Mouse (Mus musculus) cerebral cortex, adult 2 months (tissue): Measurements from ENCODE around the gene 1700025G04Rik.

Source experiments
- WGBS: fragments of 180-500 bp; shearing (Covaris S2); methylation state at CpG from one replicate; pipeline ENCODE4 v1.1.7; 2018; 5-methylcytosine and 5-hydroxymethylcytosine counted together

1700025G04Rik gene

DNA sequence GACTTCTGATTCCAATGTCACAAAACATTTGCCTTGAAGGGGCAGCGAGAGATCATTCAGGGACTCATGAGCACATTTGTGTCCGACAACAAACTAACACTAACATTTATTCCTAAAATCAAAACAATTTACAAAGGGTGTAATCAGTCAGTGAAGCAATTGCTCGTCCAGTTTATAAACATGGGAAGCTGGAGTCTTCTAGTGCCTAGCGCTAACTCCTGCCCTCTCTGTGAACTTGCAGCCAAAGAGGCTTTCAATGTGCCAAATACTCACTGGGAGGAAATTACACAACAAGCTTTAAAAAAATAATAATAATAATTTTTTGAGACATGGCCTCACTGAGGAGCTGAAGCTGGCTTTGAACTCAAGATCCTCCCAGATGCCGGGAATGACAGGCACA, 57.8 kb downstream of the 1700025G04Rik start:
- WGBS = 88% methylated on average over 5 of the region's 5 CpGs

DNA sequence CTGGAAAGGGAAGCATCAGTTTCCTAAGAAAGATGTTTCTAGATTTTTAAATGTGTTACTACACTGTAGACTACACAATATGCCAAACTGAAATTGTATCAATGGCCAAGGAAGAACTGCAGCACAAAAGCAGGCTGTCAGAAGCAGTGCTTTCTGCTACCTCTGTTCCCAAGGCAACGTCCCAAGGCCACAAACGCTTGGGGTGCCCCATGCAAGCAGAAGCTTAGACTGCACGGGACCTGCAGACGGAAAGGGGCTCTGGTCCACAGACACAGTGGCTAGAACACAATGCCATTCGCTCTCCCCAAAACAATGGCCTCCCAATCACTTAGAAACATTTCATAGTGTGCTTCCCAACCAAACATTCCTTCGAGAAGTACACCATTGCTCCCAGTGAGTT, 59.4 kb downstream of the 1700025G04Rik start:
- WGBS = 65% methylated on average over 6 of the region's 6 CpGs

- WGBS = 64% methylated on average over 4 of the region's 4 CpGs
Observed at GRCm38 (mm10) chr1:152028718-152029117, 61.2 kb downstream of the 1700025G04Rik start.

DNA sequence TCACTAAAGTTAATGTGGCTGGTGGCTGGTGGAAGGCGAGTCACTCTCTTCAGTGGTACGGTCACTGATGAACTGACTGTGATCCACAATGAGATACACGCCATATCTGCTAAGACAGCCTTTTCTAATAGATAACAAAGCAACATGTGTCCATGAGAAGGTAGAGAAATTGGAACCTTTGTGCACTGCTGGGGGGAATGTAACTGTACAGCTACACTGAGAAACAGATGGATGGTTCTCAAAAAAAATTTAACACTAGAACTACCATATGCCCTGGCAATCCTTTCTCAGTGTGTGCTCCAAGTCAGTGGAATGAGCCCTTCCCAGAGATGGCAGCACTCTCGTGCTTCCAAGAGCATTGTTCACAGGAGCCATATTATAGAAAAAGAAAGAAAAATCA, 63.2 kb downstream of the 1700025G04Rik start:
- WGBS = 77% methylated on average over 4 of the region's 4 CpGs

GRCm38 (mm10) chr1:152025308-152025707, 64.6 kb downstream of the 1700025G04Rik start:
- WGBS = 88% methylated on average over 4 of the region's 4 CpGs

DNA sequence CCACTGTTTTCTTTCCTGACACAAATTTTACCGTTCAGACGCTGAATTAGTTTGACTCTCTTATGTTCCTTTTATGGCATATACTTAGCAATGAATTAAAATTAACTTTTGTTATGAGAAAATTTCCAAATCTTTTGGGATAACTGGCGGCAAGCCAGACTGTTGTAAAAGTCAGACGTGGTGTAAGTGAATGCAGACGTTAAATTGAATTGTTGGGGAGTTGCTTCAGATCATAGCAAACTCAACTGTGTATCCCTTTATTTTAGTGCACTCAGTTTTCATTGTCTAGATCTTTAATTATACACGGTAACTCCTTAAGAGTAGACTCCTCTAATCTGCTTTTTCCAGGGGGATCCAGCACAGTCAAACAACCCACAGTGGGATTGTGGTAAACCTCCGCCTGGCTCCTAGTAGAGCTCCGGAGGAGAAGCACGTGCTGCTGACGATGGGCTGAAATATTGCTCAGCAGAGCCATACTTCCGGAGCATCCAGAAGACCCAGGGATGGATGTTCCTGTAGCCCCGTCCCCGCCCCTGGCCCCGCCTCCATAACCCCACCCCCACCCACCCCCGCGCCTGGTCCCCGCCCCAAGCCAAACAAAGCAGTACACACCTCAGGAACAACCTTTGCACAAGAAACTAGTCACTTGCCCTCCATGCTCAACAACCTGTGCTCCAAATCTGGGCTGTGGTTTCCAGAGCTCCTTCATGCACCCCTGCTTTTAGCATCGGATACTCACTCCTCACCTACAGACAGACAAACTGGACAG, 65.7 kb downstream of the 1700025G04Rik start:
- 72% methylated on average over 18 of the region's 18 CpGs for WGBS

DNA sequence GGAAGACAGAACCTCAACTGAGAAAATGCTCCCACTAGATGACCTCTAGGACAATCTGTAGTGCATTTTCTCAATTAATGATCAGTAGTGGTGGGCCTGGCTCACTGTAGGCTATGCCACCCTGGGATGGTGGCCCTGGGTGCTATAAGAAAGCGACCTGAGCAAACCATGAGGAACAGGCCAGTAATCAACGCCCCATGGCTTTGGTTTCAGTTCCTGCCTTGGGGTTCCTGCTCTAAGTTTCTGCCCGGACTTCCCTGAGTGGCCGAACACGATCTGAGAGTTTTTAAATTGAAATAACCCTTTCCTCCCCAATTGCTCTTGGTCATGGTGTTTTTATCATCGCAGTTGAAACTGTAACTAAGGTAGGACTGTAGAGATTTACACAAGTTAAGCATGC, 69.1 kb downstream of the 1700025G04Rik start:
- WGBS = 92% methylated on average over 6 of the region's 6 CpGs

GRCm38 (mm10) chr1:152020070-152020469, 69.9 kb downstream of the 1700025G04Rik start:
- 89% methylated on average over 5 of the region's 5 CpGs for WGBS

- 27% methylated on average over 5 of the region's 5 CpGs for WGBS
Observed at GRCm38 (mm10) chr1:152019196-152019595, 70.7 kb downstream of the 1700025G04Rik start.

DNA sequence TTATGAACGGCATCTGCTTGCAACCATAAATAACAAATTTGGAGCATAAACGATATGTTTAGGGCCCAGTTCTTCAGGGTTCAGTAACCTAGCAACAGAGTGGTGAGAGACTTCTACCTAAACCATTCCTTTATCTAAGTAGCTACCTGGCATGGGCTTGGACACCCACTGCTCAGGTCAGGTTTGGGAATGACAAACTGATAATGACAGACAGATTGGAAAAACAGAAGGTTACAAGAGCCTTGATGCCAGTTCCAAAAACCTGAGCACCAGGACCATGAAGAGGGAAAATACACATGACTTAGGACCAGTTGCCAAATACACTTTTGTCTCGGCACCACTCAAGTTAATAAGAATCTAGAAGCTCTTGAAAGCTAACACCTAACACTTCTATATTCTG, 71.6 kb downstream of the 1700025G04Rik start:
- 66% methylated on average over 3 of the region's 3 CpGs for WGBS

DNA sequence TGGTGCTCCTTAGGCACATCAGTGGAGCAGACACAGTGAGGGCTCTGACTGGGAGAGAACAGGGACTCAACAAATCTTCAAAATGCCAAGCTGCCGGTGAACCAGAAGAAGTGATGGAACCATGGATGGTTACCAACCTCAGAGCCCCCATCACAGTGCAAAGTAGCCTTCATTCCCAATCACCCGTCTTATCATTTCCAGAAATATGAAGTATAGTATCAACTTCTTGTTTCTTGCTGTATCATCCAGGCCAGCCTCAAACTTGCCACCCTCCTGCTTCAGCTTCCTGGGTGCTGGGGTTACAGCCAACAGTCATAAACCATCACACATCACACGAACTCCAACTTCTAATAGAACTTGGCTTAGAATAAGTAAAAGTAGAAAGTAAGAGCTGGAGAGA, 73.3 kb downstream of the 1700025G04Rik start:
- WGBS = 94% methylated on average over 3 of the region's 3 CpGs

- WGBS = 84% methylated on average over 7 of the region's 7 CpGs
Observed at GRCm38 (mm10) chr1:152015555-152016125, 74.3 kb downstream of the 1700025G04Rik start.

- WGBS = 86% methylated on average over 5 of the region's 5 CpGs
Observed at GRCm38 (mm10) chr1:152011741-152012140, 78.2 kb downstream of the 1700025G04Rik start.

DNA sequence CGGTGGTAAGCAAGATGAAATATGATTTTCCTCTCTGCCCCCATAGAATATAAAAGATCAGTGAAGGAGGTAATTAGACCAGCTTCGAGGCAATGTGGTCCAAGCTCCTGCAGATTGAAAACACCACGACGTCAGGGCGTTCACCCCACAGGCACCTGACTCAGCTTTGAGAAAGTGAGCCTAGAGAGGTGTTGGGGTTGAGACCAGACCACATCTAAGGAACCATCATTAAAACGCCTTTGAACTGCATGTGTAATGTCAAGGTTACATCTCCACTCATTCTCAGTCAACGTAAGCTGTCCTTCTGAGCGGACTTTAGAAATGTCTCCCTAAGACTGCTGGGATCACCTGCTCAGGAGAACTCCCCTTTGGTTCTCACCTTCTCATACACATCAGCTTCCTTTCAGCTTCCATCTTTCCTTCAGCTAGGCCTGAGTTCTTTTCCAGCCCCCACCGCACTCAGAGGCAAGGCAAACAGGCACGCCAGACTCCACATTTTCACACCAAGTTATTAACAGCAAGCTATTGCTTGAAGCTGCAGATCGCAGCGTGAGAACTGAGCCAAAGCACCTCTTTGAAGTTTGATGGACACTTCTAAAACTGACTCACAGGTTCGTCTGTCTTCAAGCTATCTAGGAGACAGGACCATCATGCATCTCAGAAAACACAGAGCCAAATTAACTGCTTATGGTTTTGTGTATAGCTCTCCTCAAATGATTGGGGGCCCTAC, 79.5 kb downstream of the 1700025G04Rik start:
- 77% methylated on average over 13 of the region's 13 CpGs for WGBS

GRCm38 (mm10) chr1:152008473-152008991, 81.4 kb downstream of the 1700025G04Rik start:
- 63% methylated on average over 8 of the region's 8 CpGs for WGBS

DNA sequence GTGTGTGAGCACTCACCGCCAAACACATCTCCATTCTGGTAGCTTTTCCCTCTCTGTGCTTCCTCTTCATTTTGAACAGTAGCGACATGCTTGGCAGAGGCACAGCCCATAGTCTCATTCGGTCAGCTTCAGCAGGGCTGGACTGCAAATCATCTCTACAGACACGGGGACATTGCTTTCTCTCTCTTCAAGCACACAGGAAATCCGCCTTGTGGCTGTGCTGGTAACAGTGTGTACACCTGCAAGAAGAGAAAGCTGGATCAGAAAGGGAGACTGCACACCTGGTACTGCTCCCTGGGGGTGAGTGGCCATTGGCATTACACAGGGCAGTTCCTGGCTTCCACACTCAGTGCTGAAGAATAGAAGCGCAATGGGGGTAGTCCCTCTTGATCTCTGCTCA, 83.4 kb downstream of the 1700025G04Rik start:
- 75% methylated on average over 6 of the region's 6 CpGs for WGBS

- WGBS = 48% methylated on average over 6 of the region's 6 CpGs
Observed at GRCm38 (mm10) chr1:152004509-152004908, 85.4 kb downstream of the 1700025G04Rik start.

DNA sequence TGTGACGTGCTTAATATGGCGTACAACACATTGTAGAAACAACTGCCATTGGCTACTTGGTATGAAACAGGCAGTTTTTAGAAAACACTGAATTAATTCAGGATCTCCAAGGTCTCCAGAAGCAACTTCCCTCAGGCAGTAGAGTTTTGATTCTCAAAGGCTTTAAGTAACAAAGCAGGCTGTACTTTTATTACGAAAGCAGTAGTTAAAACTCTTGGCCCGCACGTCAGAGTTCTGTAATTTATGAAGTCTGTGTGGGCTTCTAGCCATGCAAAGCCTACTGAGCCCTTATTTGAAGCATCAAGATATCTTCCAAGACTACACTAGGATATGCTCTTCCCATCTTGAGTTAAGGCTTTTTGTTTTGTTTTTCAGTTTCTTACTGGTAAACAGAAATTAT, 89.5 kb downstream of the 1700025G04Rik start:
- 63% methylated on average over 5 of the region's 5 CpGs for WGBS

DNA sequence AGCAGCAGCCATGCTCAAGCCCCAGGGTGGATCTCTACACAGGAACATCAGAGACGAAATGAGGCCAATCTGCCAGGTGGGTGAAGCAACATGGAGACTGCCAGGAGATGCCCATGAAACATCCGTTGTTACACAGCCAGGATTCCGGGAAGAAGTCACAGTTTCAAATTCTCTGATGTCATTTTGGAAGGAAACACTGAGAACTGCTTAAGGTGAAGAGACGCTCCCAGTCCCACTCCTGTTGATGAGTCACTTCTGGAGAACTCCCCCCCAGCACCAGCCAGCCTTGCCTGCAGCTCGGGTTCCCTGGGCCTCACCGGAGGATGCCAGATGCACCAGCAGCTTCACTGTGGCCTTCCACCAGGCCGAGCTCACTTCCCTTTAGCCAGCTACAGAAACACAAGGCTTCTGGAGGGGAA, 90.5 kb downstream of the 1700025G04Rik start:
- 34% methylated on average over 7 of the region's 7 CpGs for WGBS

DNA sequence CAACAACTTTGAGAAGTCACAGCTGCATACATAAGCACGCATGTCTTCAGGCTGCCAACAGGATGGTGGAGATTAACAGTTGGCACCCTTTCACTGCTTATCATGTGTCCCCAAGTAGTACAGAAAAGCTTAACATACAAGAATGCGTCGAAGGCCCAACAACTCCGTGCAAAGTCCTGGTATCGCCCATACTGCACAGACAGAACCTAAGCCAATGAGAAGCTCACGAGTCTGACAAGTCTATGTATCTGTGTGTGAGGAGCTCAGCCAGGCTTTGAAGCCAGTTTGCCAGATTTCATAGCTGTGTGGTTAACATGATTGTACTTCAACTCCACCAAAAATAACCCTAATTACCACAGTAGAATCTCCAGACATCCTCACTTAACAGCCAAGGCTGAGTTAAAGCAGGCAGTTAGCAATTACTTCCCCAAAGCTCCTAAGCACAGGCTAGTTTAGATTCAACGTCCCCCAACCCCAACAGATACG, 91.2 kb downstream of the 1700025G04Rik start:
- 60% methylated on average over 8 of the region's 8 CpGs for WGBS

- WGBS = 89% methylated on average over 7 of the region's 7 CpGs
Observed at GRCm38 (mm10) chr1:151997591-151997990, 92.3 kb downstream of the 1700025G04Rik start.

- 80% methylated on average over 10 of the region's 10 CpGs for WGBS
Observed at GRCm38 (mm10) chr1:151995948-151996697, 93.8 kb downstream of the 1700025G04Rik start.
